Mouse (Mus musculus): ENCODE results near the gene Ube2k. TPM values are rescaled to one million over a fixed set of nuclear protein-coding genes. Genes with fewer than 3 reads are reported as not detected.

Ube2k gene
- total and polyA plus RNA-seq, 3 experiments = 21.4 to 70.3 (median 57.3) TPM

DNA sequence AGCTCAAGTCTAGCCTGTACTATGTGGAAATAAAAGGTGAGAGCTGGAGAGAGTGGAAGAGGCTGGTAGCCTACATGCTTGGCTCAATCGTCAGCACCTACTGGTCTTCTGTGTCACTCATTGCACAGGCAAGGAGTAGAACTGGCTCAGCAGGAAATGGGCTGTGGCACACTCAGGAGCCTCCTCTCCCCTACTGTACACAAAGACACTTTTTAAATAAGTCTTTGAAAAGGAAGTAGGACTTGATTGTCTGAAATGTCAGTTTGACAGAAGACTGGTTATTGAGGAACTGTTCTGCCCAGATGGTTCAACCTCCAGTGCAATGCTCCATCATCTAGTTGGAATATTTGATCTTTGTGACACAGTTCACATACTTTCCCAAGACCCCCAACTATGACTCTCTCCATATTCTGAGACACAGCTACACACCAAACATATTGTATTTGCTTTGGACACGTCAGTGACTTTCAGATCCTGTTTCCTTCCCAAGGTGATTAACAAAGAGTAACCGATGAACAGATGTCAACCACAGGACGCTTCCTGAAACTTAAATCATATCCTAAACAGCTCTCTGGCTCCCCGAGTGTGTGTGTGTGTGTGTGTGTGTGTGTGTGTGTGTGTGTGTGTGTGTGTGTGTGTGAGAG is 22.3 kb upstream of the Ube2k start:
- WGBS = 32% methylated on average over 5 of the region's 5 CpGs
- Histone ChIP-seq H3K27ac (no peak overlapping the region), H3K27me3 (ENCODE audit: control insufficient read depth, insufficient read depth, low read length) (no peaks in the 10 kb centered on the region), H3K4me1 (ENCODE audit: control insufficient read depth, insufficient read depth, low read length) (peaks cover 1% of the 10 kb centered on the region), H3K79me2 (replicated peaks; ENCODE audit: control insufficient read depth, insufficient read depth, low read length) (no peaks in the 10 kb centered on the region), H3K36me3 (ENCODE audit: control insufficient read depth, insufficient read depth, low read length) (no peaks in the 10 kb centered on the region), H3K9ac (ENCODE audit: low read depth, low read length) (no peak overlapping the region), H3K4me3 (no peak overlapping the region)
- no peak for DNase-seq
- intact Hi-C loops (cut with DNase I) = no loop called here
- TF ChIP-seq POLR2A (IDR thresholded peaks at IDR 0.05; ENCODE audit: insufficient read depth, low read depth, low read length) (no peak), CTCF (IDR thresholded peaks at IDR 0.05) (no peak), EP300 (IDR thresholded peaks at IDR 0.05; ENCODE audit: insufficient read depth, low read depth, low read length) (no peak)

DNA sequence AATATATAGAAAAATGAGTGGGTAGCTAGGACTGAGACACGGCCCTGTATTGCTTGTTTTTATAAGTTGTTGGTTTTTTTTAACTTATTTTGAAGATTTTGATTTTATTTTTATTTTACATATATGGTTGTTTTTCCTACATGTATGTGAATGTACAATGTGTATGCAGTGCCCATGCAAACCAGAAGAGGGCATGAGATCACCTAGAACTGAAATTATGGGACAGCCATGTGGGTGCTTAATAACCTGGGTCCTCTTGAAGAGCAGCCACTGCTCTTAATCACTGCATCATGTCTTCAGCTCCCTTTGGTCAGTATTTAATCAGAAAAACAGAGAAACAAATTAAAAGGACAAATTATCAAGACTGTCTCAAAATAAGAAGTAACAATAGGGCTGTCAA is 15.2 kb upstream of the Ube2k start:
- intact Hi-C loops (cut with DNase I) = no loop called here
- Histone ChIP-seq H3K27me3 (ENCODE audit: control insufficient read depth, insufficient read depth, low read length) (no peaks in the 10 kb centered on the region), H3K4me1 (ENCODE audit: control insufficient read depth, insufficient read depth, low read length) (no peaks in the 10 kb centered on the region), H3K79me2 (replicated peaks; ENCODE audit: control insufficient read depth, insufficient read depth, low read length) (no peaks in the 10 kb centered on the region), H3K27ac (no peak overlapping the region), H3K36me3 (ENCODE audit: control insufficient read depth, insufficient read depth, low read length) (no peaks in the 10 kb centered on the region), H3K9ac (ENCODE audit: low read depth, low read length) (no peak overlapping the region), H3K4me3 (no peak overlapping the region)
- peak; percentile 28 for TF ChIP-seq CTCF (IDR thresholded peaks at IDR 0.05)
- no peak for TF ChIP-seq POLR2A (IDR thresholded peaks at IDR 0.05; ENCODE audit: insufficient read depth, low read depth, low read length)
- no peak for TF ChIP-seq EP300 (IDR thresholded peaks at IDR 0.05; ENCODE audit: insufficient read depth, low read depth, low read length)
- WGBS = 93% methylated on average over 1 of the region's 1 CpGs
- no peak for DNase-seq

DNA sequence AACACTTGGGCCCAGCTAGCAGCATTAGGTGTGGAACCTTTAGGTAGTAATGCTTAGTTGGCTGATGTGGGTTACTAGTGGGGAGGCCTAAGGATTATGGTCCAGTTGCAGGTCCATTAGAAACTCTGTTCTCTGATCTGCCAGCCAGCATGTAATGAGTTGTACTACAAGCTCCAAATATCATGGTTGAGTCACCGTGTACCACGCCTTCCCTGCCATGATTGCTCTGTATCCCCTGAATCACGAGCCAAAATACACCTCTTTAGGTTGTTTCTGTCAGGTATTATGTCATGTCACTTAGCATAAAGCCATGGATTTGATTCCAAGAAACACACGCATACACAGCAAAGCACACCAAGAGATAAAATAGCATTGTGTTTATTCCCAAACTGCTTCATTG is 12.2 kb upstream of the Ube2k start:
- intact Hi-C loops (cut with DNase I) = no loop called here
- no peak for DNase-seq
- 75% methylated on average over 4 of the region's 4 CpGs for WGBS

DNA sequence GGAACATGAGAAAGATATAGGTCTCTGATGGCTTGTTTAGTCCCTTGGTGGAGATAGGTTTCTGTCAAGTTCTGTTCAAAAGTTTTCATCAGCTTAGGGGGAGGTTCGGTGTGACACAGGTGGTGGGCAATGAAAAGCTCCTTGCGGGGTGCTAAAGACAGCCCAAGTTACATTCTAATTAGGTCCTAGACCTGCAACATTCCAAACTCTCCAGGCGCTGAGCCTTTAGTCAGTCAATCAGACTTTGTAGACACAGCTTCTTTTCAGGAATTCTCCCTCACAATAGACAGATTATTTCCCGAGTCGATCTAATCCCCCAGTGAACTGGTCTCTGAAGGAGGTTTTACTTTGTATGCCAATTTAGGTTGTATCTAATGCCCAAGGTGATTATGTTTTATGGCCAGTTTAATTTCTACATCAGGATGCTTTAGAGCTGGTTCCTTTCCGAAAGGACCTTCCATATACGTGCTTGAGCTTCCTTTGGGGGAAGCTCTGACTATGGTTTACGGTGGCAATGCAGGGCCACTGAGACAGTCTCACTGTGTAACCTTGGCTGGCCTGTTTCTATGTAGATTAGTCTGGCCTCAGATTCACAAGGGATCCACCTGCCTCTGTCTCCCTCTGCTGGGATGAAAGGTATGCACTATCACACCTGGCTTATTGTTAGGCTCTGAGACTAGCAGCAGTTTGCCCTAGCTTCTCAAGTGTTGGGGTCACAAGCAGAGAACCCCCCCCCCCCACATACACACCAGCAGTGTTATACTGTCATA is 11.2 kb upstream of the Ube2k start:
- Histone ChIP-seq H3K9ac (ENCODE audit: low read depth, low read length) (no peak overlapping the region), H3K79me2 (replicated peaks; ENCODE audit: control insufficient read depth, insufficient read depth, low read length) (no peaks in the 10 kb centered on the region), H3K27ac (no peak overlapping the region), H3K27me3 (ENCODE audit: control insufficient read depth, insufficient read depth, low read length) (no peaks in the 10 kb centered on the region), H3K4me3 (no peak overlapping the region), H3K36me3 (ENCODE audit: control insufficient read depth, insufficient read depth, low read length) (no peaks in the 10 kb centered on the region), H3K4me1 (ENCODE audit: control insufficient read depth, insufficient read depth, low read length) (no peaks in the 10 kb centered on the region)
- no peak for DNase-seq
- WGBS = 42% methylated on average over 8 of the region's 8 CpGs
- peak; percentile 52 for TF ChIP-seq CTCF (IDR thresholded peaks at IDR 0.05)
- no peak for TF ChIP-seq POLR2A (IDR thresholded peaks at IDR 0.05; ENCODE audit: insufficient read depth, low read depth, low read length)
- intact Hi-C loops (cut with DNase I) = no loop called here

More for the DNA sequence above, 12.2 kb upstream of the Ube2k start:
- no peak overlapping the region for H3K27ac ChIP-seq
- no peaks in the 10 kb centered on the region for H3K36me3 ChIP-seq (ENCODE audit: control insufficient read depth, insufficient read depth, low read length)
- no peaks in the 10 kb centered on the region for H3K79me2 ChIP-seq (replicated peaks; ENCODE audit: control insufficient read depth, insufficient read depth, low read length)
- no peaks in the 10 kb centered on the region for H3K27me3 ChIP-seq (ENCODE audit: control insufficient read depth, insufficient read depth, low read length)
- no peak overlapping the region for H3K4me3 ChIP-seq
- TF ChIP-seq POLR2A (IDR thresholded peaks at IDR 0.05; ENCODE audit: insufficient read depth, low read depth, low read length) = no peak
- no peak for TF ChIP-seq EP300 (IDR thresholded peaks at IDR 0.05; ENCODE audit: insufficient read depth, low read depth, low read length)
- TF ChIP-seq CTCF (IDR thresholded peaks at IDR 0.05) = no peak
- H3K9ac ChIP-seq (ENCODE audit: low read depth, low read length) = no peak overlapping the region
- no peaks in the 10 kb centered on the region for H3K4me1 ChIP-seq (ENCODE audit: control insufficient read depth, insufficient read depth, low read length)

DNA sequence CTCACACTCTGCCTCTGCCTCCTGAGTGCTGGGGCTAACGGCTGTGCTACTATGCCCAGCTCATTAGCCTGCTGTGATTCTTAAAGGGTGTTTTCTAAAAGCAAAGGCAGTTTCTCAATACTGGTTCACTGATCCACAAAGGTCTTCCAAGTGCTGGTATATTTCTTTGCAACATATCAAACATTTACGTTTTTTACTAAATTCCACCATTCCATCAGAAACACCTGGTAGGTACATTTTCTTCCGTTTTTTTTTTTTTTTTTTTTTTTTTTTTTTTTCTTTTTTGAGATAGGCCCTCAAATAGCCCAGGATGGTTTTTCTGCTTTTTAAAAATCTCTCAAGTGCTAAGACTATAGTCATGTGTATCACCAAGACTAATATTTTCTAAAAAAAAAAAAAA is 5.8 kb upstream of the Ube2k start:
- Histone ChIP-seq H3K9ac (ENCODE audit: low read depth, low read length) (no peak overlapping the region), H3K79me2 (replicated peaks; ENCODE audit: control insufficient read depth, insufficient read depth, low read length) (no peaks in the 10 kb centered on the region), H3K4me1 (ENCODE audit: control insufficient read depth, insufficient read depth, low read length) (peaks cover under 1% of the 10 kb centered on the region; the same call in 1 of the 2 replicates), H3K27ac (no peak overlapping the region), H3K4me3 (no peak overlapping the region), H3K36me3 (ENCODE audit: control insufficient read depth, insufficient read depth, low read length) (no peaks in the 10 kb centered on the region), H3K27me3 (ENCODE audit: control insufficient read depth, insufficient read depth, low read length) (no peaks in the 10 kb centered on the region)
- DNase-seq = no peak
- no peak for TF ChIP-seq EP300 (IDR thresholded peaks at IDR 0.05; ENCODE audit: insufficient read depth, low read depth, low read length)
- no peak for TF ChIP-seq CTCF (IDR thresholded peaks at IDR 0.05)
- TF ChIP-seq POLR2A (IDR thresholded peaks at IDR 0.05; ENCODE audit: insufficient read depth, low read depth, low read length) = no peak
- intact Hi-C loops (cut with DNase I) = loop anchor here (10.0 kb wide), 1 partner anchor 196 kb away; the partner anchor contains the start of gene Rfc1
- WGBS = 75% methylated on average over 3 of the region's 3 CpGs

DNA sequence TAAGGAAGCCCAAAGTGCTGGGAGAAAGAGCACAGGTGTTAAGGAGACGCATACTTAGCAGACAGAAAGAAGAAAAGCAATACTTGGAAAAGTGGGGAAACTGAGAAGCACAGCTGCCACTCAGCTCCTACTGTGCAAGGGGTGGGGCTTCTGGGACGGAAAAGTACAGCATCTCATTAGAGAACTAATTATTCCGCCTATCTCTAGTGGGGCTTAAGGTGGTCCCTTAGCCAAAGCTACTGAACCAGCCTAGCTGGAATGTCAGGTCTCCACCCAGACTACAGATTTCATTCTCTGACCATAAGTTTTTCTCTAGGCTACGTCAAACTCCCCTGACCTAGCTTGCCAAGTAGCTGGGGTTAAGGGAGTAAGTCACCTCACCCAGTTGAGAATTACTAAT is 2.5 kb upstream of the Ube2k start:
- H3K27me3 ChIP-seq (ENCODE audit: control insufficient read depth, insufficient read depth, low read length) = no peaks in the 10 kb centered on the region
- peaks cover 7% of the 10 kb centered on the region for H3K4me1 ChIP-seq (ENCODE audit: control insufficient read depth, insufficient read depth, low read length)
- WGBS = 90% methylated on average over 4 of the region's 4 CpGs
- intact Hi-C loops (cut with DNase I) = loop anchor here (10.0 kb wide), 1 partner anchor 200 kb away; the partner anchor contains the start of gene Rfc1
- DNase-seq = no peak
- peaks cover 2% of the 10 kb centered on the region; the same call in 1 of the 2 replicates for H3K79me2 ChIP-seq (replicated peaks; ENCODE audit: control insufficient read depth, insufficient read depth, low read length)
- no peak overlapping the region for H3K27ac ChIP-seq
- no peak overlapping the region for H3K4me3 ChIP-seq
- no peak overlapping the region for H3K9ac ChIP-seq (ENCODE audit: low read depth, low read length)
- H3K36me3 ChIP-seq (ENCODE audit: control insufficient read depth, insufficient read depth, low read length) = peaks cover 7% of the 10 kb centered on the region
- no peak for TF ChIP-seq EP300 (IDR thresholded peaks at IDR 0.05; ENCODE audit: insufficient read depth, low read depth, low read length)
- TF ChIP-seq CTCF (IDR thresholded peaks at IDR 0.05) = no peak
- TF ChIP-seq POLR2A (IDR thresholded peaks at IDR 0.05; ENCODE audit: insufficient read depth, low read depth, low read length) = no peak

Measured in heart, adult 2 months (tissue).